Mouse (Mus musculus) B cell, adult 67 days (primary cell): ENCODE measurements around the gene Mef2c. TPM values are rescaled to one million over a fixed set of nuclear protein-coding genes. Genes with fewer than 3 reads are reported as not detected.

Source experiments
- total RNA-seq, 2 experiments: library from RNA; stranded (reverse); gene quantifications; 4 replicates each; pipeline ENCODE4 v1.2.4; 2023

Gene Mef2c
- 100 to 1,000 TPM; 706 to 779 TPM for total RNA-seq

GRCm38 (mm10) chr13:83503919-83504318, at the start of gene Mef2c:
Mef2c (plus strand) TSS chr13:83504034.

